Mouse (Mus musculus) MEL (cell line): ENCODE results near the gene Lrrc20.

Experiments used
- CTCF ChIP-seq, 3 experiments: IDR thresholded peaks in 2 of 3; conservative IDR thresholded peaks in 1 of 3; 2 replicates each; pipeline ENCODE4 v1.5.1; 2011 to 2012; ENCODE audit warnings: low read length in 3 of 3, low read depth in 2 of 3, mild to moderate bottlenecking in 2 of 3, improper control_type of control experiment in 1 of 3, inconsistent platforms in 1 of 3, mixed read lengths in 1 of 3, moderate library complexity in 1 of 3; ENCODE audit not compliant: control insufficient read depth in 1 of 3, insufficient read depth in 1 of 3, poor library complexity in 1 of 3, severe bottlenecking in 1 of 3
- ETS1 ChIP-seq: IDR thresholded peaks from 2 replicates; pipeline ENCODE4 v1.6.1; 2012; ENCODE audit warnings: low read depth, mild to moderate bottlenecking, inconsistent platforms, low read length, improper control_type of control experiment, moderate library complexity
- GATA1 ChIP-seq: IDR thresholded peaks from 2 replicates; pipeline ENCODE4 v1.6.1; 2011; ENCODE audit warnings: low read depth, low read length, improper control_type of control experiment
- JUND ChIP-seq: IDR thresholded peaks from 2 replicates; pipeline ENCODE4 v1.6.1; 2011; ENCODE audit warnings: low read depth, mild to moderate bottlenecking, improper control_type of control experiment, low read length
- MAZ ChIP-seq: IDR thresholded peaks from 2 replicates; pipeline ENCODE4 v1.6.1; 2012; ENCODE audit warnings: low read depth, mild to moderate bottlenecking, inconsistent platforms, low read length, improper control_type of control experiment
- NELFE ChIP-seq: IDR thresholded peaks from 2 replicates; pipeline ENCODE4 v1.6.1; 2011; ENCODE audit warnings: low read depth, low read length, improper control_type of control experiment
- POLR2A ChIP-seq, 2 experiments: IDR thresholded peaks; 2 replicates each; pipeline ENCODE4 v1.6.1; 2011 to 2012; ENCODE audit warnings: low read length in 2 of 2, mild to moderate bottlenecking in 2 of 2, control low read depth in 1 of 2, improper control_type of control experiment in 1 of 2, low read depth in 1 of 2, moderate library complexity in 1 of 2; ENCODE audit not compliant: control insufficient read depth in 1 of 2, insufficient read depth in 1 of 2, poor library complexity in 1 of 2
- RAD21 ChIP-seq: IDR thresholded peaks from 2 replicates; pipeline ENCODE4 v1.6.1; 2011; ENCODE audit warnings: mild to moderate bottlenecking, low read depth, low read length, improper control_type of control experiment
- RCOR1 ChIP-seq: IDR thresholded peaks from 2 replicates; pipeline ENCODE4 v1.6.1; 2012; ENCODE audit warnings: low read depth, mild to moderate bottlenecking, inconsistent platforms, low read length, improper control_type of control experiment
- ZMIZ1 ChIP-seq: IDR thresholded peaks from 2 replicates; pipeline ENCODE4 v1.6.1; 2012; ENCODE audit warnings: low read depth, mild to moderate bottlenecking, inconsistent platforms, low read length, improper control_type of control experiment, moderate library complexity

DNA sequence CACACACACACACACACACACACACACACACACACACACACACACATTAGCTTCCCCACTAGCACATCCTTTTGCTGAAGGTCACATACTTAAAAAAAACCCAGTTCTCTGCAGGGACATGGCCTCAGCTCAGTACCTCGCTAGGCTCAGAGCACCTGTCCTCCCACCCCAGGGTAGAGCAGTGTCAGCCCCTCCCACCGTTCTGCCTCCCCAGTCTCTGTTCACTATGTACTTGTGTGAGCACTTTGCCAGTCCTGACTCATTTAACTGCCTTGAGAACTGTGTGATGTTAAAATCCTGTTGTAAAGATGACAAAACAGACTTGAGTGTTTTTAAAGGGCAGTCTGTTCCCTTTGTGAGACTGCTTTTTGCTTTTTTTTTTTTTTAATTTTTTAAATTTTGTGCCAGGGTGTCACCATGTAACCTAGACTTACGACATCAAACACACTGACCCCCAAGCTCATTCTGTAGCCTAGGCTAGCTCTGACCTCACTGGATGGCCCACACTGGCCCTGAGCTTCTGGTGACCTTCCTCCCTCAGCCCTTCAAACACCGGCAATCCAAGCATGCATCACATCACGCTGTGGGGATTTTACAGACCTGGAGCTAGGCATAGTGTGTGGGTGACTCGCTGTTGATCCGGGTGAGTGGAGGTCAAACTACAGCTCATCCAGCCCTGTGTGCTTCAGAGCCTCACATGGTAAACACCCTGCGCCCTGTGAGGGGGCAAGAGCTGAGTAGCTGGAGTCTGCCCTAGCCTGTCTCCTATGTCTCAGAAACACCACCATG is 11.1 kb downstream of the Lrrc20 start:
- TF ChIP-seq RCOR1 (no peak), POLR2A (IDR thresholded peaks at IDR 0.05; ENCODE audit: control insufficient read depth in 1 of 2, insufficient read depth in 1 of 2, low read depth in 1 of 2, low read length in 2 of 2, poor library complexity in 1 of 2) (no peak), ZMIZ1 (no peak), CTCF (IDR thresholded peaks at IDR 0.05 in 2 of 3, conservative IDR thresholded peaks at IDR 0.05 in 1 of 3; ENCODE audit: control insufficient read depth in 1 of 3, insufficient read depth in 1 of 3, low read depth in 2 of 3, low read length in 3 of 3, poor library complexity in 1 of 3, severe bottlenecking in 1 of 3) (no peak), GATA1 (no peak), RAD21 (no peak), NELFE (no peak), JUND (no peak), MAZ (no peak), ETS1 (no peak)
